Mouse (Mus musculus): ENCODE measurements around the gene Hmcn1. TPM values are rescaled to one million over a fixed set of nuclear protein-coding genes. Genes with fewer than 3 reads are reported as not detected.

Hmcn1 gene
- total and polyA plus RNA-seq, 3 experiments: 11.9 to 23.5 (median 13.7) TPM

GRCm38 (mm10) chr1:150813381-150813780 lies 179.9 kb downstream of the Hmcn1 start:
- Histone ChIP-seq H3K27ac (no peak overlapping the region), H3K9ac (ENCODE audit: low read depth, low read length) (no peak overlapping the region), H3K4me1 (ENCODE audit: control insufficient read depth, insufficient read depth, low read length) (no peaks in the 10 kb centered on the region), H3K27me3 (ENCODE audit: control insufficient read depth, insufficient read depth, low read length) (no peaks in the 10 kb centered on the region), H3K79me2 (replicated peaks; ENCODE audit: control insufficient read depth, insufficient read depth, low read length) (no peaks in the 10 kb centered on the region), H3K36me3 (ENCODE audit: control insufficient read depth, insufficient read depth, low read length) (no peaks in the 10 kb centered on the region), H3K4me3 (no peak overlapping the region)
- intact Hi-C loops (cut with DNase I): no loop called here
- no peak for TF ChIP-seq CTCF (IDR thresholded peaks at IDR 0.05)
- TF ChIP-seq POLR2A (IDR thresholded peaks at IDR 0.05; ENCODE audit: insufficient read depth, low read depth, low read length): no peak
- DNase-seq: no peak

GRCm38 (mm10) chr1:150806864-150807263 lies 186.4 kb downstream of the Hmcn1 start:
- WGBS: 67% methylated on average over 3 of the region's 3 CpGs
- TF ChIP-seq CTCF (IDR thresholded peaks at IDR 0.05): no peak
- TF ChIP-seq POLR2A (IDR thresholded peaks at IDR 0.05; ENCODE audit: insufficient read depth, low read depth, low read length): no peak
- TF ChIP-seq EP300 (IDR thresholded peaks at IDR 0.05; ENCODE audit: insufficient read depth, low read depth, low read length): no peak
- intact Hi-C loops (cut with DNase I): no loop called here
- Histone ChIP-seq H3K9ac (ENCODE audit: low read depth, low read length) (no peak overlapping the region), H3K27me3 (ENCODE audit: control insufficient read depth, insufficient read depth, low read length) (no peaks in the 10 kb centered on the region), H3K36me3 (ENCODE audit: control insufficient read depth, insufficient read depth, low read length) (no peaks in the 10 kb centered on the region), H3K4me3 (no peak overlapping the region), H3K27ac (no peak overlapping the region), H3K4me1 (ENCODE audit: control insufficient read depth, insufficient read depth, low read length) (no peaks in the 10 kb centered on the region), H3K79me2 (replicated peaks; ENCODE audit: control insufficient read depth, insufficient read depth, low read length) (no peaks in the 10 kb centered on the region)
- DNase-seq: no peak

GRCm38 (mm10) chr1:150805466-150805865 lies 187.8 kb downstream of the Hmcn1 start:
- H3K27ac ChIP-seq: no peak overlapping the region

GRCm38 (mm10) chr1:150804235-150805099 lies 188.8 kb downstream of the Hmcn1 start:
- Histone ChIP-seq H3K36me3 (ENCODE audit: control insufficient read depth, insufficient read depth, low read length) (no peaks in the 10 kb centered on the region), H3K4me3 (no peak overlapping the region), H3K27me3 (ENCODE audit: control insufficient read depth, insufficient read depth, low read length) (no peaks in the 10 kb centered on the region), H3K4me1 (ENCODE audit: control insufficient read depth, insufficient read depth, low read length) (no peaks in the 10 kb centered on the region), H3K27ac (no peak overlapping the region), H3K9ac (ENCODE audit: low read depth, low read length) (no peak overlapping the region), H3K79me2 (replicated peaks; ENCODE audit: control insufficient read depth, insufficient read depth, low read length) (no peaks in the 10 kb centered on the region)
- WGBS: 70% methylated on average over 9 of the region's 9 CpGs
- TF ChIP-seq CTCF (IDR thresholded peaks at IDR 0.05): no peak
- no peak for TF ChIP-seq POLR2A (IDR thresholded peaks at IDR 0.05; ENCODE audit: insufficient read depth, low read depth, low read length)
- TF ChIP-seq EP300 (IDR thresholded peaks at IDR 0.05; ENCODE audit: insufficient read depth, low read depth, low read length): no peak
- intact Hi-C loops (cut with DNase I): no loop called here
- no peak for DNase-seq

More at GRCm38 (mm10) chr1:150805466-150805865, 187.8 kb downstream of the Hmcn1 start:
- intact Hi-C loops (cut with DNase I): no loop called here
- DNase-seq: no peak
- TF ChIP-seq POLR2A (IDR thresholded peaks at IDR 0.05; ENCODE audit: insufficient read depth, low read depth, low read length) (no peak), EP300 (IDR thresholded peaks at IDR 0.05; ENCODE audit: insufficient read depth, low read depth, low read length) (no peak), CTCF (IDR thresholded peaks at IDR 0.05) (no peak)
- H3K79me2 ChIP-seq (replicated peaks; ENCODE audit: control insufficient read depth, insufficient read depth, low read length): no peaks in the 10 kb centered on the region
- no peaks in the 10 kb centered on the region for H3K4me1 ChIP-seq (ENCODE audit: control insufficient read depth, insufficient read depth, low read length)
- no peak overlapping the region for H3K9ac ChIP-seq (ENCODE audit: low read depth, low read length)
- no peak overlapping the region for H3K4me3 ChIP-seq
- 100% methylated on average over 2 of the region's 2 CpGs for WGBS
- no peaks in the 10 kb centered on the region for H3K36me3 ChIP-seq (ENCODE audit: control insufficient read depth, insufficient read depth, low read length)
- no peaks in the 10 kb centered on the region for H3K27me3 ChIP-seq (ENCODE audit: control insufficient read depth, insufficient read depth, low read length)

GRCm38 (mm10) chr1:150802642-150803041 lies 190.6 kb downstream of the Hmcn1 start:
- no peaks in the 10 kb centered on the region for H3K4me1 ChIP-seq (ENCODE audit: control insufficient read depth, insufficient read depth, low read length)
- no peak for DNase-seq
- intact Hi-C loops (cut with DNase I): no loop called here
- no peak for TF ChIP-seq CTCF (IDR thresholded peaks at IDR 0.05)
- no peak for TF ChIP-seq EP300 (IDR thresholded peaks at IDR 0.05; ENCODE audit: insufficient read depth, low read depth, low read length)
- TF ChIP-seq POLR2A (IDR thresholded peaks at IDR 0.05; ENCODE audit: insufficient read depth, low read depth, low read length): no peak
- no peak overlapping the region for H3K4me3 ChIP-seq
- H3K27me3 ChIP-seq (ENCODE audit: control insufficient read depth, insufficient read depth, low read length): no peaks in the 10 kb centered on the region
- H3K9ac ChIP-seq (ENCODE audit: low read depth, low read length): no peak overlapping the region
- no peaks in the 10 kb centered on the region for H3K36me3 ChIP-seq (ENCODE audit: control insufficient read depth, insufficient read depth, low read length)
- no peak overlapping the region for H3K27ac ChIP-seq
- WGBS: 93% methylated on average over 12 of the region's 12 CpGs
- no peaks in the 10 kb centered on the region for H3K79me2 ChIP-seq (replicated peaks; ENCODE audit: control insufficient read depth, insufficient read depth, low read length)

GRCm38 (mm10) chr1:150800611-150801263 lies 192.5 kb downstream of the Hmcn1 start:
- TF ChIP-seq CTCF (IDR thresholded peaks at IDR 0.05): no peak
- intact Hi-C loops (cut with DNase I): no loop called here
- DNase-seq: no peak
- no peak overlapping the region for H3K4me3 ChIP-seq
- H3K36me3 ChIP-seq (ENCODE audit: control insufficient read depth, insufficient read depth, low read length): no peaks in the 10 kb centered on the region
- H3K27me3 ChIP-seq (ENCODE audit: control insufficient read depth, insufficient read depth, low read length): no peaks in the 10 kb centered on the region
- H3K9ac ChIP-seq (ENCODE audit: low read depth, low read length): no peak overlapping the region
- no peak overlapping the region for H3K27ac ChIP-seq
- WGBS: 76% methylated on average over 8 of the region's 8 CpGs
- H3K4me1 ChIP-seq (ENCODE audit: control insufficient read depth, insufficient read depth, low read length): no peaks in the 10 kb centered on the region
- no peaks in the 10 kb centered on the region for H3K79me2 ChIP-seq (replicated peaks; ENCODE audit: control insufficient read depth, insufficient read depth, low read length)

Data from heart, adult 2 months (tissue).